Mouse (Mus musculus) hindbrain, postnatal 0 days (tissue): ENCODE measurements at regions not wholly inside any gene's neighbourhood (a gene's known extent, or its start where the extent isn't known, plus 50 kb on each side); places are given as distances from the start of the nearest gene placed in this dataset.
A peak's percentile ranks its signal among the peaks of the same experiment; 100 is the strongest.

ENCODE experiments used
- ATAC-seq: fragments of 200-750 bp; cut with Nextera tagmentation; 2 replicates; pipeline ENCODE4 v1.8.0; 2017; ENCODE audit warnings: mild to moderate bottlenecking, moderate TSS enrichment, moderate library complexity
- DNase-seq: peaks from one replicate; pipeline ENCODE4 v3.0.0-alpha.2; 2015; ENCODE audit warnings: low spot score
- H3K27ac ChIP-seq: fragments of 300-500 bp; sonication (generic); 2 replicates; pipeline ENCODE4 v1.5.1; 2014; ENCODE audit warnings: mild to moderate bottlenecking
- H3K27me3 ChIP-seq: fragments of 300-500 bp; sonication (generic); 2 replicates; pipeline ENCODE4 v1.6.1; 2014; ENCODE audit warnings: low read length, mixed read lengths; ENCODE audit not compliant: insufficient read depth
- H3K36me3 ChIP-seq: fragments of 300-500 bp; sonication (generic); 2 replicates; pipeline ENCODE4 v1.6.1; 2014; ENCODE audit warnings: low read length, mixed read lengths; ENCODE audit not compliant: insufficient read depth
- H3K4me1 ChIP-seq: fragments of 300-500 bp; sonication (generic); 2 replicates; pipeline ENCODE4 v1.6.1; 2014; ENCODE audit warnings: antibody characterized with exemption, low read length, mixed read lengths; ENCODE audit not compliant: insufficient read depth
- H3K4me2 ChIP-seq: fragments of 300-500 bp; sonication (generic); 2 replicates; pipeline ENCODE4 v1.6.1; 2014; ENCODE audit warnings: low read depth, mild to moderate bottlenecking, low read length, moderate library complexity, mixed read lengths
- H3K4me3 ChIP-seq: fragments of 300-500 bp; sonication (generic); 2 replicates; pipeline ENCODE4 v1.5.1; 2014; ENCODE audit warnings: low read length
- H3K9ac ChIP-seq: fragments of 300-500 bp; sonication (generic); replicated peaks from 2 replicates; pipeline ENCODE4 v1.6.1; 2014; ENCODE audit warnings: mild to moderate bottlenecking, low read length, moderate library complexity, mixed read lengths
- H3K9me3 ChIP-seq: fragments of 300-500 bp; sonication (generic); 2 replicates; pipeline ENCODE4 v1.6.1; 2016; ENCODE audit warnings: low read length, mixed read lengths
- CTCF ChIP-seq: IDR thresholded peaks from 2 replicates; pipeline ENCODE4 v1.5.1; 2016; ENCODE audit warnings: antibody characterized with exemption, control low read depth, low read depth
- WGBS: fragments of 180-500 bp; shearing (Covaris S2); extraction: QIAGEN DNeasy Blood & Tissue Kit; methylation state at CpG from one replicate; pipeline ENCODE4 v1.1.7; 2014; 5-methylcytosine and 5-hydroxymethylcytosine counted together

DNA sequence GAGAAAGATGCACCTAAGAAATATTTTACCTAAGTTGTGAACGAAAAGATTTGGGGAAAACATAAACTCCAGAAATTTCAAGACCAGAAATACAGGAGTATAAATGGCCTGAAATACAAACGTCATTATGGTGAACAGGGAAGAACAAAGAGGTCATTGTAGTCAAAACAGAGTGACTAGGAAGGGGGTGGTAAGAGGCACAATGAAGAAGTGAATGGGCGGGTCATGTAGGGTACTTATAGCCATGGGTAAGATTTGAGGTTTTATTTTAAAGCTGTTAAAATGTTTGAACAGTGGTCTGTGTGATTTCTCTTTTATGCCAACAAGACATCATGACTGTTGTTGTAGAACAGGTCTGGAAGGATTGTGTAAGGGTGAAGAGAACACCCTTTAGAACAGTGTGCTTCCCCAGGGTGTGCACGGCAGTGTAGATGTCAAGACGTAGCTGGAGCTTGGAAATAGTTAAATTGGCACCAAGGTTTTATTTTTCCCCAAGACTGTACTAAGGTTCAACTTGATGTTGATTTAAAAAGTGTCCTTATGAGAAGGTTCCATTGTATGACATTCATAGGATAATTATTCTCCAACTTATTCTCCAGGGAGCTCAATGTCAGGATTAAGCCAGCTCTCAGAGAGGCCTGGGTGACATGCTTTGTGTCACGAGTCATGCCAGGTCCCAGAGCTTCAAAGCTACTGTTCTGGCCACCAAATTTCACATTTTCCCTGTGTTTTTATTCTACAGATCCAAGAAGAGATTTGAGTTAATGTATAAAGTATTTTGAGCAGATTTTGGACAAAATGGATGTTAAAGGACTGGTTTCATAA lies 255.6 kb downstream of the Ptprc start:
- H3K27me3 ChIP-seq: no peaks in the 10 kb centered on the region
- DNase-seq (no peak), ATAC-seq (no peak)
- H3K4me1 ChIP-seq: no peaks in the 10 kb centered on the region
- 59% methylated on average over 6 of the region's 6 CpGs for WGBS
- H3K9me3 ChIP-seq: no peaks in the 10 kb centered on the region
- H3K27ac ChIP-seq: no peak overlapping the region; the same call in 1 of the 2 replicates
- H3K36me3 ChIP-seq: no peaks in the 10 kb centered on the region
- TF ChIP-seq CTCF: no peak
- H3K9ac ChIP-seq: no peak overlapping the region
- H3K4me2 ChIP-seq: no peak overlapping the region
- no peak overlapping the region for H3K4me3 ChIP-seq

DNA sequence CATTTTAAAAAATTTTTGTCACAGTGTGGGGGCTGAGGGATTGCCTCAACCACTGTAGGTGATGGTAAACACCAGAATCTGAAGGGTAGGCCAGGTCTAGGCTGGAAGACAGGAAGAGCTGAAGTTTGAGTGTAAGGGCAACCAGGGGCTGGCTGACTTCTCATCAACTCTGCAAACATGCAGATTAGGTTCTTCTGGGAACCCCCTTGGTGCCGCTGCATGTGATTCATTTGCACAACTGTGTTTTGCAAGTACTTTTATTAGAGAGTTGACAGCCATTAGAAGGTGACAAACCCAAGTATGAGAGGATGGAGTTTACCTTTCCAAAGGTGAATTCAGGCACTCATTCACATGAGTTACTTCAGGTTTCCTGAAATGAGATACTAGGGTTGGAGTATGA lies 258.1 kb downstream of the Ptprc start:
- WGBS: 81% methylated on average over 1 of the region's 1 CpGs
- no peak for ATAC-seq

DNA sequence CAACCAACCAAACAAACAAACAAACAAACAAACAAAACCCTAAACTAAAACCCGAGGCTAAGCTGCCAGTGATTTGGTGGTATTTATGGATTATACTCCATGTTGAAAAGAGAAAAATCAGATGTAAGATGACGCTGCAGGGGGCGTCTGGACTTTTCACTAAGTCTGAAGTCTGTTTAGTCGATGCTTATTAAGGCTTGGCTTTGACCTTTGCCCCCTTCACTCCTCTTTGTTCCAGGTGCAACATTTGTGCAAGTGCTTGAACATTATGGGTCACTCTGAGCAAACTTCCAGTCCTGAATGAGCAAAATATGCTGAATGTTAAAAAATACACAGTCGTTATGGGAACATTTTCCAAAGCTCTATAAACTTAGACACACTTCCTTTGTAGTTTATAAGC lies 268.6 kb downstream of the Ptprc start:
- Histone ChIP-seq H3K4me3 (no peak overlapping the region), H3K27me3 (no peaks in the 10 kb centered on the region), H3K27ac (no peak overlapping the region), H3K9me3 (no peaks in the 10 kb centered on the region), H3K36me3 (no peaks in the 10 kb centered on the region), H3K9ac (no peak overlapping the region), H3K4me1 (peaks cover 15% of the 10 kb centered on the region), H3K4me2 (no peak overlapping the region)
- no peak for TF ChIP-seq CTCF
- ATAC-seq (no peak), DNase-seq (no peak)
- 39% methylated on average over 5 of the region's 5 CpGs for WGBS

More for the DNA sequence above, 258.1 kb downstream of the Ptprc start:
- DNase-seq: no peak
- Histone ChIP-seq H3K4me3 (no peak overlapping the region), H3K9ac (no peak overlapping the region), H3K4me2 (no peak overlapping the region), H3K27ac (no peak overlapping the region), H3K9me3 (no peaks in the 10 kb centered on the region), H3K4me1 (no peaks in the 10 kb centered on the region), H3K36me3 (no peaks in the 10 kb centered on the region), H3K27me3 (no peaks in the 10 kb centered on the region)
- TF ChIP-seq CTCF: no peak

DNA sequence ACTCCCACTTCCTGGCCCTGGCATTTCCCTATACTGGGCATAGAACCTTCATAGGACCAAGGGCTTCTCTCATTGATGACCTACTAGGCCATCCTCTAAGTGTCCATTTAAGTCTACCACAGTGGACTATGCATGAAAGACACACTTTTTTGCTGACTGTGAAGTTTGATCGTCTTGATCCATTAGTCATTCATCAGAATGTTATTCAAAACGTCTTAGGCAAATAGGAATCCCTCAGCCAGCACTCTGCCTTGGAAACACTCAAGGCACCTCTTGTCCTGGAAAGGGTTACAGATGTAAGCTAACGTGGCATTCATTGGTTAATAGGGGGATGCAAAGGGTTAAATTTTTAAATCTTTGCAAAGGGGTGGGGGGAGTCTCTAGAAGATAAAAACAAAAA lies 269.0 kb downstream of the Ptprc start:
- Histone ChIP-seq H3K9ac (no peak overlapping the region), H3K36me3 (no peaks in the 10 kb centered on the region), H3K4me3 (no peak overlapping the region), H3K27ac (no peak overlapping the region), H3K4me2 (no peak overlapping the region), H3K9me3 (no peaks in the 10 kb centered on the region), H3K4me1 (peaks cover 15% of the 10 kb centered on the region), H3K27me3 (no peaks in the 10 kb centered on the region)
- no peak for TF ChIP-seq CTCF
- no peak for DNase-seq
- no peak for ATAC-seq
- 37% methylated on average over 3 of the region's 3 CpGs for WGBS

DNA sequence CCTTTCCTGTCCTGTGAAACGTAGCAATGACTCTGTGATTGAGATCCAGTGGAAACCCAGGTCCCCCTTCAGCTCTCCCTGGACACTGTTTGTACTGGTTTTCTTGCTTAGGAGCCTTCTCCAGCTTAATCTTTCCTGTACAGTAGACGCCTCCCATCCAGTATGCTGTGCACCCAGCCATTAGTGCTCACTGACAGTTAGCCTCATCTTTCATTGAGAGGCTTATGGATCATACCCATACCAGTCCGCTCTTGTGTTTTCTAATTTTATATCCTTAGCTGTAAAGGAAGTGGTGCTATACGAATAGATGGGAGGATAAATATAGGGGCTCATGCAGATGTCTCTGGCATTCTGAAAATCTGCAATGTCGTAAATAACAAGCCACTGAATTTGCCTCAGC lies 269.9 kb downstream of the Ptprc start:
- H3K27ac ChIP-seq: peak overlapping the region; percentile 41; the same call in 1 of the 2 replicates
- no peaks in the 10 kb centered on the region for H3K27me3 ChIP-seq
- no peak for ATAC-seq
- no peak for DNase-seq
- peaks cover 15% of the 10 kb centered on the region for H3K4me1 ChIP-seq
- no peaks in the 10 kb centered on the region for H3K9me3 ChIP-seq
- no peak for TF ChIP-seq CTCF
- WGBS: 59% methylated on average over 5 of the region's 5 CpGs
- H3K4me3 ChIP-seq: no peak overlapping the region
- no peaks in the 10 kb centered on the region for H3K36me3 ChIP-seq
- H3K4me2 ChIP-seq: peak overlapping the region; percentile 34; the same call in 1 of the 2 replicates
- H3K9ac ChIP-seq: no peak overlapping the region

DNA sequence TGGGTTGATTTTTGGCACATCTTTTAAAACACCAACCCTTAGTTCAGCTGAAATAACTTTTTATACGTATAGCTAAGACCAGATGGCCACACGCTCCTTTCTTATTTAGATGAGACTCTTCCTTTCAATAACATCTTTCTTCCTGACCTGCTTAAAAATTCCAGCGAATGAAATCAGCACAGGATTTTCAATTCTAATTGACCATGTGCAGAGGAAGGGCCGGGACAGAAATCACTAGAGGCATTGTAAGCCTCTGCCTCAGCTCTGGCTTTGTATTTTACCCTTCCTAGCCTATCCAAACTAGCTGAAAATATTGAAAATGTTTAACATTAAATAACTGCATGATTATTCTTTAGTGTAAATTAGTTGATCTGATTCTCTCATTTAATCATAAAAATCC lies 272.2 kb downstream of the Ptprc start:
- peak overlapping the region; percentile 75 for H3K4me3 ChIP-seq
- H3K27ac ChIP-seq: no peak overlapping the region
- no peaks in the 10 kb centered on the region for H3K9me3 ChIP-seq
- peaks cover 15% of the 10 kb centered on the region for H3K4me1 ChIP-seq
- DNase-seq (no peak), ATAC-seq (no peak)
- peak overlapping the region; percentile 65 for H3K4me2 ChIP-seq
- no peak for TF ChIP-seq CTCF
- WGBS: 19% methylated on average over 4 of the region's 4 CpGs
- H3K9ac ChIP-seq: no peak overlapping the region
- no peaks in the 10 kb centered on the region for H3K27me3 ChIP-seq
- no peaks in the 10 kb centered on the region for H3K36me3 ChIP-seq

DNA sequence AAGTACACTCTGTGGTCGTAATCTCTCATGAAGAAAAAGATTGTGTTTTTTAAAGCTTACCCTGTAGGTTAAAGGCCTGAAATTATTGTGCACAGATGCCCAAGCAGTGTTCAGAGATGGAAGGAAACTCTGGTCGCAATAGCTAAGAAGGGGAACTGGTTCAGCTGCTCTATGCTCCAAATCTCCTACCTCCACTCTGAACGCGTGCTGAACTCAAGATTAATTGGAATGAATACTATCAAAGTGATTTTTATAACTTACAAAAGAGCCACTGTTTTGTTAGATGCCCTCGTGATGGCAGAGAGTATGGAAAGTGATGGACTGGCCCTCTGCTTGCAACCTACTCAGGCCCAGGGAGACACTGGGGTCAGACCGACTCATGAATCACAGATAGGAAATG lies 272.6 kb downstream of the Ptprc start:
- 22% methylated on average over 6 of the region's 6 CpGs for WGBS
- H3K9me3 ChIP-seq: no peaks in the 10 kb centered on the region
- TF ChIP-seq CTCF: no peak
- H3K27me3 ChIP-seq: no peaks in the 10 kb centered on the region
- no peak for DNase-seq
- no peak for ATAC-seq
- H3K4me2 ChIP-seq: peak overlapping the region; percentile 65
- H3K4me3 ChIP-seq: peak overlapping the region; percentile 75
- peak overlapping the region; percentile 54 for H3K27ac ChIP-seq
- peaks cover 15% of the 10 kb centered on the region for H3K4me1 ChIP-seq
- H3K9ac ChIP-seq: peak overlapping the region; percentile 76; the same call in 1 of the 2 replicates
- H3K36me3 ChIP-seq: no peaks in the 10 kb centered on the region
